Mouse (Mus musculus) embryo, embryonic 11.5 days (tissue): ENCODE data around the gene Rorc.
A peak's percentile ranks its signal among the peaks of the same experiment; 100 is the strongest.

ENCODE experiments used
- DNase-seq: peaks from one replicate; pipeline ENCODE4 v3.0.0-alpha.2; 2012; ENCODE audit warnings: low read depth, low spot score

Rorc gene

GRCm38 (mm10) chr3:94377028-94377923, 4.7 kb downstream of the Rorc start:
- DNase-seq, result no peak

GRCm38 (mm10) chr3:94379831-94380510, 7.4 kb downstream of the Rorc start:
- DNase-seq, result no peak

GRCm38 (mm10) chr3:94382308-94382707, 9.7 kb downstream of the Rorc start:
- no peak for DNase-seq

- no peak for DNase-seq
Measured at GRCm38 (mm10) chr3:94383476-94383875, 10.9 kb downstream of the Rorc start.

GRCm38 (mm10) chr3:94386671-94387070, 14.1 kb downstream of the Rorc start:
- DNase-seq, result no peak

GRCm38 (mm10) chr3:94387391-94387790, 14.8 kb downstream of the Rorc start:
- no peak for DNase-seq

- DNase-seq, result no peak
Measured at GRCm38 (mm10) chr3:94388047-94388446, 15.5 kb downstream of the Rorc start.

GRCm38 (mm10) chr3:94389420-94389819, 16.8 kb downstream of the Rorc start:
- no peak for DNase-seq

- DNase-seq, result no peak
Measured at GRCm38 (mm10) chr3:94391001-94391400, 18.4 kb downstream of the Rorc start.

- no peak for DNase-seq
Measured at GRCm38 (mm10) chr3:94392128-94392527, 19.5 kb downstream of the Rorc start.

- no peak for DNase-seq
Measured at GRCm38 (mm10) chr3:94393049-94393448, 20.5 kb downstream of the Rorc start.

GRCm38 (mm10) chr3:94396336-94396735, 23.7 kb downstream of the Rorc start:
- no peak for DNase-seq

GRCm38 (mm10) chr3:94396851-94397250, 24.3 kb downstream of the Rorc start:
- no peak for DNase-seq

- no peak for DNase-seq
Measured at GRCm38 (mm10) chr3:94398217-94398616, 25.6 kb downstream of the Rorc start, which contains the start of gene Lingo4. Gene Lingo4, plus strand, starts transcription at chr3:94398517.

- no peak for DNase-seq
Measured at GRCm38 (mm10) chr3:94398943-94399481, 26.4 kb downstream of the Rorc start.

- DNase-seq, result no peak
Measured at GRCm38 (mm10) chr3:94399663-94400310, 27.2 kb downstream of the Rorc start.

GRCm38 (mm10) chr3:94402451-94402850, 29.9 kb downstream of the Rorc start:
- DNase-seq, result no peak

- DNase-seq, result no peak
Measured at GRCm38 (mm10) chr3:94404366-94405054, 31.9 kb downstream of the Rorc start.

- no peak for DNase-seq
Measured at GRCm38 (mm10) chr3:94405561-94405960, 33.0 kb downstream of the Rorc start.

- no peak for DNase-seq
Measured at GRCm38 (mm10) chr3:94412530-94412929, 39.9 kb downstream of the Rorc start.

- DNase-seq, result peak; percentile 92
Measured at GRCm38 (mm10) chr3:94413031-94413679, 40.6 kb downstream of the Rorc start, which contains the start of gene Tdrkh. Gene Tdrkh, plus strand, starts transcription at chr3:94413273.
